Mouse (Mus musculus) stomach, postnatal 0 days (tissue): ENCODE data around the gene Lrmda. TPM values are rescaled to one million over a fixed set of nuclear protein-coding genes. Genes with fewer than 3 reads are reported as not detected.

Experiments used
- ATAC-seq: fragments of 200-750 bp; cut with Nextera tagmentation; 2 replicates; pipeline ENCODE4 v1.8.0; 2017; ENCODE audit not compliant: low FRiP score, low TSS enrichment
- DNase-seq: peaks from one replicate; pipeline ENCODE4 v3.0.0-alpha.2; 2016; ENCODE audit warnings: low spot score
- H3K27ac ChIP-seq: fragments of 300-500 bp; sonication (generic); replicated peaks from 2 replicates; pipeline ENCODE4 v1.5.1; 2014; ENCODE audit warnings: mild to moderate bottlenecking, control low read depth
- H3K27me3 ChIP-seq: fragments of 300-500 bp; sonication (generic); 2 replicates; pipeline ENCODE4 v1.6.1; 2014; ENCODE audit warnings: low read length; ENCODE audit not compliant: control insufficient read depth, insufficient read depth
- H3K36me3 ChIP-seq: fragments of 300-500 bp; sonication (generic); 2 replicates; pipeline ENCODE4 v1.6.1; 2014; ENCODE audit warnings: low read length, mixed read lengths; ENCODE audit not compliant: control insufficient read depth, insufficient read depth
- H3K4me1 ChIP-seq: fragments of 300-500 bp; sonication (generic); replicated peaks from 2 replicates; pipeline ENCODE4 v1.6.1; 2014; ENCODE audit warnings: antibody characterized with exemption; ENCODE audit not compliant: control insufficient read depth, insufficient read depth
- H3K4me2 ChIP-seq: fragments of 300-500 bp; sonication (generic); replicated peaks from 2 replicates; pipeline ENCODE4 v1.6.1; 2014; ENCODE audit warnings: low read depth, mild to moderate bottlenecking, control low read depth, moderate library complexity
- H3K4me3 ChIP-seq: fragments of 300-500 bp; sonication (generic); 2 replicates; pipeline ENCODE4 v1.5.1; 2014; ENCODE audit warnings: low read depth, low read length, control low read depth
- H3K9ac ChIP-seq: fragments of 300-500 bp; sonication (generic); 2 replicates; pipeline ENCODE4 v1.6.1; 2014; ENCODE audit warnings: mild to moderate bottlenecking, low read length, control low read depth, mixed read lengths
- H3K9me3 ChIP-seq: fragments of 300-500 bp; sonication (generic); 2 replicates; pipeline ENCODE4 v1.6.1; 2016; ENCODE audit warnings: low read length; ENCODE audit not compliant: control insufficient read depth
- CTCF ChIP-seq: IDR thresholded peaks from 2 replicates; pipeline ENCODE4 v1.5.1; 2016; ENCODE audit warnings: antibody characterized with exemption, low read depth, mild to moderate bottlenecking, moderate library complexity
- EP300 ChIP-seq: optimal IDR thresholded peaks from 2 replicates; pipeline ENCODE3; 2016; ENCODE audit warnings: antibody characterized with exemption
- WGBS: fragments of 180-500 bp; shearing (Covaris S2); extraction: QIAGEN DNeasy Blood & Tissue Kit; methylation state at CpG from one replicate; pipeline ENCODE4 v1.1.7; 2014; 5-methylcytosine and 5-hydroxymethylcytosine counted together
- polyA plus RNA-seq: library from polyadenylated mRNA; unstranded; fragments of >200 nt; fragmentation: Nextera tagmentation; extraction: Ambion mirVana; gene quantifications from 2 replicates; pipeline ENCODE4 v1.2.1, GENCODE M21; 2015

Gene Lrmda
- polyA plus RNA-seq, 1 experiment from 2014 or later: 0.39 TPM

DNA sequence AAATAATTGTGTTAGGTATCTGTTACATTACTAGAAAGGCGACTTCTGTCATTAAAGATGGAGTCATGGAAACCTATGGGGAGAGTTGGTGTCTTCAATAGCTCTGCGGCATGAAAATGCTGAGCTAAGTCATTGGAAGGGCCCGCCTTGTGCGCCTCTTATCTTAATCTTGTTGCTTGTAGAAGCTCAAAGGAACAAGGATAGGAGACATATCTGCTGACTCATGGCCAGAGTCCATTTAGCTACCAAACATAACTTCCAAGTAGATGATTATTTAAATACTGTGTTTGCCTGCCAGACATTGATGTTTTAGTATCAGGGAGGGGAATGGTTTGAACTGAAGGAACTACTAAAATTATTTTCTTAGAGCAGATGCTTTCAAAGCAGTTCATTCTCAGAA lies 821.6 kb downstream of the Lrmda start:
- Histone ChIP-seq H3K4me3 (no peak overlapping the region), H3K4me2 (no peak overlapping the region), H3K27me3 (no peaks in the 10 kb centered on the region), H3K4me1 (no peaks in the 10 kb centered on the region), H3K9ac (no peak overlapping the region), H3K27ac (no peak overlapping the region), H3K9me3 (no peaks in the 10 kb centered on the region), H3K36me3 (no peaks in the 10 kb centered on the region)
- ATAC-seq (no peak), DNase-seq (no peak)
- TF ChIP-seq CTCF: no peak
- TF ChIP-seq EP300: no peak
- 82% methylated on average over 4 of the region's 4 CpGs for WGBS

DNA sequence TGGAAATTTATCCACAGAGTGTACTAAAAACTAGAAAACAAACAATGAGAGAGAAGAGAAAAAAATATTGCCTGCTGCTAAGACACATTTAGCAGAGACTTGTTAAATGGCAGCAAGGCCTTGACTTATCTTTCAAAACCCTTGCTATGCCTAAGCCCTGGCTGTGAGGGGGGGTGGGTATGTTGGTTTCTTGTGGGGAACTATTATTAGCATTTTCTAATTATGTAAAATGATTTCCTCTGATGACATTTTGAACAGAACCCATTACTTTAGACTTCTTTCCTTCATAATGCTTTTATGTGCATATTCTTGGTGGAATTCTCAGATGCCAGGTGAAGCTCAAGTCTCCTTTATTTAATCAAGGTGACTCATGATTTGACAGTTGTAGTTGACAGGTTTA lies 824.5 kb downstream of the Lrmda start:
- Histone ChIP-seq H3K27me3 (no peaks in the 10 kb centered on the region), H3K9me3 (no peaks in the 10 kb centered on the region), H3K36me3 (no peaks in the 10 kb centered on the region), H3K4me2 (no peak overlapping the region), H3K4me1 (no peaks in the 10 kb centered on the region), H3K4me3 (no peak overlapping the region), H3K27ac (no peak overlapping the region), H3K9ac (no peak overlapping the region)
- DNase-seq: no peak
- no peak for ATAC-seq
- no peak for TF ChIP-seq EP300
- TF ChIP-seq CTCF: no peak

DNA sequence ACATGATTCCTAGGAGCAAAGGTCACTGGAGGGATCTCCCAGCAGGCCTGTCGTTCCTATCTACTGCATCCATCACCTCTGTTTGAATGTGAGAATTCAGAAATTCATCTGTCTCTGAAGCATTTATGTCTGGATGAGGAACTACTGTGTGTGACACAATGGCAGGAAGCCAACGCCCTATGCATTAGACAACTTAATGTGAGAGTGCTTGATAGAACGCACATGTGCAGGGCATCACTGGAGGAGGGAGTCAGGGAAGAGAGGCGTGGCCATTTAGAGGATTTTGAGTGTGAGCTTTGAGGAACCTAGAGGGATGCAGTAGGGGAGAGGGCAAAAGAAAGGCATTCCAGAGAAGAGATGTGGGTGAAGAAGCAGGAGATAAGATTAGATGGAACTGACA lies 825.9 kb downstream of the Lrmda start:
- WGBS: 61% methylated on average over 4 of the region's 4 CpGs
- TF ChIP-seq EP300 (no peak), CTCF (no peak)
- no peaks in the 10 kb centered on the region for H3K4me1 ChIP-seq
- no peaks in the 10 kb centered on the region for H3K36me3 ChIP-seq
- no peak for ATAC-seq
- no peak overlapping the region for H3K4me3 ChIP-seq
- H3K27me3 ChIP-seq: no peaks in the 10 kb centered on the region
- H3K9ac ChIP-seq: no peak overlapping the region
- no peak overlapping the region for H3K27ac ChIP-seq
- H3K9me3 ChIP-seq: no peaks in the 10 kb centered on the region
- no peak for DNase-seq
- no peak overlapping the region for H3K4me2 ChIP-seq

DNA sequence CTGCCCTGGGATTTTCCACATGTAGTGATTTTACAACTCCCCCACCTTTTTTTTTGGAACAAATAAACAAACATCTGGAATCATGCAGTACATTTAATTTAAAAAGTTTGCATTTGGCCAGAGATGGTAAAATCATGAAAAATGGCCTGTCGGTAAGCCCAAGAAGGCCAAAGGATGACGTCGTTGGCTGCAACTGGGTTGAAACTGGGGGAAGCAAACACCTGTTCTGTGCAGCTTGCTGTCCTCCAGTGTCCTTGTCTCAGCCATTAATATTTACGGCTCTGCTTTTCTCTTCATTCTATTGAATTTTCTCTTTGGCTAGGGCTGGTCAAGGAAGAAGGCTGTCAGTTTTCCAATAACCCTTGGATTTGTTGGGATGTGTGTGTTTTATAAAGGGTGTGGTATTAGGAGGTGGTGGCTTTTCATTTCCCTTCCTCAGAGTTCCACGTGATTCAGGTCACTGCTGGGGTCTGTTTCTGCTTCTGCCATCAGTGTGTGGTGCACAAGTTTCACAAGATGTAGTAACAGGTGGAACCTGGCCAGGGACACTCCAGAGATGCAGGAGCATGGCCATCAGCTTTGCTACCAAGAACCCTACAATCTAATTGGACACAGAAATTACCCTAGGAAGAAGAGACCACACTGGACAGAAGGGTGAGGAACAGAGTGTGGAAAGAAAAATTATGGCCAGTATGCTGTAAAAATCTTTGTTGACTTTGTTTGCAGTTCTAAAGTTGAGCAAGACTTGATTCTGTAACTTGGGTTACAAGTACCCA lies 827.7 kb downstream of the Lrmda start:
- Histone ChIP-seq H3K27me3 (no peaks in the 10 kb centered on the region), H3K27ac (no peak overlapping the region), H3K4me1 (no peaks in the 10 kb centered on the region), H3K36me3 (no peaks in the 10 kb centered on the region), H3K4me2 (no peak overlapping the region), H3K9me3 (no peaks in the 10 kb centered on the region), H3K4me3 (no peak overlapping the region), H3K9ac (no peak overlapping the region)
- TF ChIP-seq EP300: no peak
- no peak for ATAC-seq
- WGBS: 67% methylated on average over 5 of the region's 5 CpGs
- DNase-seq: no peak

DNA sequence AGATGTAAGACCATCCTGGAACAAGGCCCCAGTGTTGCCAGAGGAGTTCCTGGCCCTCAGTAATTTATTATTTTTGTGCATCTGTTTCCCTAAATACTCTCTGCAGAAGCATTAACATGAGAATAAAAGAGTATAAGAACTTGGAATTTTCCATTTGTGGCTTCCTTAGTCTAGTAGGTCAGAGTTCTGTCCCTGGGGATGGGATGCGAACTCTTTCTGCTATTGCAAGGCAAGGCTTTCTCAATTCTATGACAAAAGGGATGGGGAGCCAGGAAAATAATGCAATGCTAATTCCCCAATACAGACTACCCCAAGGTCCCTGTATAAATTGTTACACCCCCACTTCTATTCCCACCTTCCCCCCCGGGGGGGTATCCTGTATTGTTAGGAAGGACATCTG lies 829.6 kb downstream of the Lrmda start:
- H3K36me3 ChIP-seq: no peaks in the 10 kb centered on the region
- ATAC-seq (no peak), DNase-seq (no peak)
- no peaks in the 10 kb centered on the region for H3K4me1 ChIP-seq
- H3K27me3 ChIP-seq: no peaks in the 10 kb centered on the region
- H3K27ac ChIP-seq: no peak overlapping the region
- H3K4me3 ChIP-seq: no peak overlapping the region
- H3K9me3 ChIP-seq: no peaks in the 10 kb centered on the region
- no peak overlapping the region for H3K9ac ChIP-seq
- WGBS: 80% methylated on average over 2 of the region's 2 CpGs
- H3K4me2 ChIP-seq: no peak overlapping the region
- no peak for TF ChIP-seq CTCF
- TF ChIP-seq EP300: no peak

DNA sequence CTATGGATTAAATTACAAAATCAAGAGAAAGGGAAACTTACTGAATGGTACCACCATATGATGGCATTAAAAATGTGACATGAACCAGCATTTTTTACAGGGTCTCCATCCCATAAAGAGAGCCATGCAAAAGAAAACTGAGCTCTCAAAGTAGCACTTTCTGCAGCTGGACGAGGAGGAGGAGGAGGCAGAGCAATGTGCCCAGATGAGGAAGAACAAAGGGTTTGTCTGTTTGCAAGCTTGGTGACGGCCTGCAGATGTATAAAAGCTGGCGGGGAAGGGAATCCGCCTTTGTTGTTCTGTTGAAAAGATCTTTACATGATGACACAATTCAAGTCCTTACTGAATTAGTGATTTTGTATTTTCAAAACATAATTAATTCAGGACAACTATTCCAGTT lies 841.1 kb downstream of the Lrmda start:
- Histone ChIP-seq H3K27ac (no peak overlapping the region), H3K27me3 (no peaks in the 10 kb centered on the region), H3K36me3 (no peaks in the 10 kb centered on the region), H3K9me3 (no peaks in the 10 kb centered on the region), H3K4me1 (no peaks in the 10 kb centered on the region), H3K9ac (no peak overlapping the region), H3K4me3 (no peak overlapping the region), H3K4me2 (no peak overlapping the region)
- ATAC-seq (no peak), DNase-seq (no peak)
- TF ChIP-seq EP300 (no peak), CTCF (no peak)
- WGBS: 71% methylated on average over 4 of the region's 4 CpGs
